Mouse (Mus musculus) neural tube, postnatal 0 days (tissue): ENCODE measurements around the gene Prss57. TPM values are rescaled to one million over a fixed set of nuclear protein-coding genes. Genes with fewer than 3 reads are reported as not detected.

Experiments used
- polyA plus RNA-seq: library from polyadenylated mRNA; unstranded; fragments of >200 nt; fragmentation: Nextera tagmentation; extraction: Ambion mirVana; gene quantifications from 2 replicates; pipeline ENCODE4 v1.2.1, GENCODE M21; 2015

Prss57 gene
- 0.12 TPM in 1 of 2 replicates, not detected in the other for polyA plus RNA-seq

DNA sequence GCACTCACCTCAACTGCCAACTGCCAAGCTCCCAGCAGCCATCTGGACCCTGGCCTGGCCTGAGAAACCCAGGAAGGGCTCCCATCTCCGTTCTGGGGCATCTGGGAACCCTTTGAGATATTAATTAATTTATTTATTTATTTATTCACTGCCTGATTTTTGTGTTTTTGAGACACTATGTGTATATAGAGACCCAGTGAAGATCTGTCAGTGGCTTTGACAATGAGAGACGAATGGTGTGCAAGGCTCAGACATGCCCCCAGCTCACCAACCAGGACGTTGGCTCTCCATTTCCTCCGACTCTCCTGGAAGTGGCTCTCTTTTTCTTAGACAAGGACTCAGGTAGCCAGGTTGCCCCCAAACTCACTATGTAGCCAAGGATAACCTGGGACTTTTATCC lies at the start of gene Prss57:
Gene Prss57 (minus strand): TSS at position 101 of the 400 bp plus-strand sequence.

DNA sequence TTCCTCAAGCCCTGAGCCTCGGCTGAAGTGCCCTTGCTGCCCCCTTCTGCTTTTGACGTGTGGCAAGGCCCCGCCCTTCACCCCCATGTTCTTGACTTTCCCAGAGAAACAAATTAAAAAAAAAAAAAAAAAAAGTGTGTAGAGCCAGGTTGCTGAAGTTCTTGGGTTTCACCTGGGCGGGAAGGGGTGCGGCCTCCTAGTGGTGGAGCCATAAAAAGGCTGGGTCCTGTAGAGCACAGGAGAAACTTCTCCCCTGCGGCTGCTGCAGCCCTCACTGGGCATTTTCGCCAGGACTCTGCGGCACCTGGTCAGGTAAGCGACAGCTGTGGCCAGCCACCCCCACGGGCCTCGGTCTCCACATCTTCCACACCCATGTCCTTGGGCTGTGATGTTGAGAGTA lies 30.0 kb upstream of the Prss57 start, which contains the start of gene Misp:
Gene Misp (plus strand): TSS at position 208 of the 400 bp plus-strand sequence.

GRCm38 (mm10) chr10:79793051-79793737 lies 2.4 kb upstream of the Prss57 start, which contains the start of gene Palm:
Palm (plus strand) TSS chr10:79793572.

GRCm38 (mm10) chr10:79777103-79777531 lies 13.6 kb downstream of the Prss57 start, which contains the start of gene Fstl3:
Fstl3 (plus strand) TSS chr10:79777272.

GRCm38 (mm10) chr10:79766508-79767325 lies 24.0 kb downstream of the Prss57 start, which contains the start of gene Rnf126:
Rnf126 (minus strand) TSS chr10:79766952.

DNA sequence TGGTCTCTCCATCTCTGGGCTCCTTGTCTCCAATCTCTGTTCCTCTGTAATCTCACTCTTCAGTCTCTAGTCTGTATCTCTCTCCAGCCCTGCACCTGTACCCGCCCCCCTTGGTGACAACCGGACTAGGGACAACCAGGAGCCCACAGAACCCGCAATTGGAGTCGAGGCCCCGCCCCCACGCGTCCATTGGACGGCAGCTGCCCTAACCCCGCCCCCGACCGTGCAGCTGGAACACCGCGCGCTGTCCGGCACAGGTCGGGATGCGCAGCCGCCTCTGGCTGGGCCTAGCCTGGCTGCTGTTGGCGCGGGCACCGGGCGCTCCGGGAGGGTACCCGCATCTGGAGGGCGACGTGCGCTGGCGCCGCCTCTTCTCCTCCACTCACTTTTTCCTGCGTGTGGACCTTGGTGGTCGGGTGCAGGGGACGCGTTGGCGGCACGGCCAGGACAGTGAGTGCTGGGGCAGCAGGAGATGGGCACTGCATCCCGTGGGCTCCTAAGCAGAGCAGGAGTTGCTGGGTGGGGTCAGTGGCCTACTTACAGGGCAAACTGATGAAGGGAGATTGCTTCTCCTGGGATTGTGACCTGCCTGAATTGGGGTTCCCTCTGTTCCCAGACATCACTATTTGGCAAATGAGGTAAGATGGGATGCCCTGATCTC lies 35.8 kb downstream of the Prss57 start, which contains the start of gene Fgf22:
Gene Fgf22 (plus strand): TSS at position 221 of the 661 bp plus-strand sequence.

GRCm38 (mm10) chr10:79745898-79746773 lies 44.6 kb downstream of the Prss57 start, which contains the start of gene Polrmt:
Polrmt (minus strand) TSS chr10:79746581.

Other genes with a start within 250 kb of the Prss57 start
- 40.4 and 48.8 TPM in 2 replicates for gene Mier2, start 235.8 kb downstream of the Prss57 start, polyA plus RNA-seq
- gene Theg, start 203.6 kb downstream of the Prss57 start, polyA plus RNA-seq: not detected in 2 replicates
- gene C2cd4c, start 176.9 kb downstream of the Prss57 start, polyA plus RNA-seq: 1.1 TPM in 2 replicates
- gene Shc2, start 153.0 kb downstream of the Prss57 start, polyA plus RNA-seq: 23.9 and 24.3 TPM in 2 replicates
- gene Odf3l2, start 145.2 kb downstream of the Prss57 start, polyA plus RNA-seq: 0.24 and 0.61 TPM in 2 replicates
- gene Madcam1, start 126.4 kb downstream of the Prss57 start, polyA plus RNA-seq: 0.57 and 0.93 TPM in 2 replicates
- 142 and 148 TPM in 2 replicates for gene Tpgs1, start 121.6 kb downstream of the Prss57 start, polyA plus RNA-seq
- 68.6 and 75.3 TPM in 2 replicates for gene Cdc34, start 108.8 kb downstream of the Prss57 start, polyA plus RNA-seq
- 0.83 and 1.1 TPM in 2 replicates for gene Gzmm, start 101.9 kb downstream of the Prss57 start, polyA plus RNA-seq
- 1,217 and 1,238 TPM in 2 replicates for gene Bsg, start 86.5 kb downstream of the Prss57 start, polyA plus RNA-seq
- gene Hcn2, start 74.3 kb downstream of the Prss57 start, polyA plus RNA-seq: 10.7 and 16.5 TPM in 2 replicates
- 33.3 and 33.7 TPM in 2 replicates for gene Polrmt, start 44.4 kb downstream of the Prss57 start, polyA plus RNA-seq
- 4.8 and 5.8 TPM in 2 replicates for gene Fgf22, start 35.9 kb downstream of the Prss57 start, polyA plus RNA-seq
- gene Rnf126, start 24.0 kb downstream of the Prss57 start, polyA plus RNA-seq: 115 and 119 TPM in 2 replicates
- 3.2 and 4.4 TPM in 2 replicates for gene Fstl3, start 13.7 kb downstream of the Prss57 start, polyA plus RNA-seq
- 202 and 243 TPM in 2 replicates for gene Palm, start 2.6 kb upstream of the Prss57 start, polyA plus RNA-seq
- 0.36 and 0.45 TPM in 2 replicates for gene Misp, start 30.0 kb upstream of the Prss57 start, polyA plus RNA-seq
- gene Ptbp1, start 63.5 kb upstream of the Prss57 start, polyA plus RNA-seq: 41.0 and 46.2 TPM in 2 replicates
- 10.9 and 11.4 TPM in 2 replicates for gene Prtn3, start 83.5 kb upstream of the Prss57 start, polyA plus RNA-seq
- 253 and 298 TPM in 2 replicates for gene Plppr3, start 83.7 kb upstream of the Prss57 start, polyA plus RNA-seq
- gene Elane, start 95.3 kb upstream of the Prss57 start, polyA plus RNA-seq: not detected in 2 replicates
- gene Cfd, start 99.9 kb upstream of the Prss57 start, polyA plus RNA-seq: 0.37 TPM in 1 of 2 replicates, not detected in the other
- gene Med16, start 118.0 kb upstream of the Prss57 start, polyA plus RNA-seq: 38.0 and 41.7 TPM in 2 replicates
- gene Gm26602, start 119.9 kb upstream of the Prss57 start, polyA plus RNA-seq: 32.0 TPM in 1 of 2 replicates, not detected in the other
- gene Kiss1r, start 126.0 kb upstream of the Prss57 start, polyA plus RNA-seq: 3.6 and 3.7 TPM in 2 replicates
- 268 and 306 TPM in 2 replicates for gene R3hdm4, start 130.2 kb upstream of the Prss57 start, polyA plus RNA-seq
- 1.7 and 3.0 TPM in 2 replicates for gene Arid3a, start 136.1 kb upstream of the Prss57 start, polyA plus RNA-seq
- 108 and 110 TPM in 2 replicates for gene Wdr18, start 169.2 kb upstream of the Prss57 start, polyA plus RNA-seq
- gene Grin3b, start 179.8 kb upstream of the Prss57 start, polyA plus RNA-seq: 0.24 and 0.35 TPM in 2 replicates
- 33.5 and 35.6 TPM in 2 replicates for gene Tmem259, start 193.4 kb upstream of the Prss57 start, polyA plus RNA-seq
- gene Cnn2, start 197.6 kb upstream of the Prss57 start, polyA plus RNA-seq: 19.9 and 20.5 TPM in 2 replicates
- gene Abca7, start 205.5 kb upstream of the Prss57 start, polyA plus RNA-seq: 2.6 TPM in 2 replicates
- 1.9 TPM in 2 replicates for gene Arhgap45, start 225.7 kb upstream of the Prss57 start, polyA plus RNA-seq
- 138 and 143 TPM in 2 replicates for gene Polr2e, start 248.8 kb upstream of the Prss57 start, polyA plus RNA-seq